Mouse (Mus musculus): ENCODE measurements around the gene Ccl28.
"Not testable (repeated sequence)": the region's sequence is repeated elsewhere in the genome, so short reads cannot be mapped to it uniquely, and the experiment has no call there.

Ccl28 gene

GRCm38 (mm10) chr13:119644769-119645168 is 21.1 kb downstream of the Ccl28 start:
- ChIA-PET POLR2A (interaction anchor here in 2 of 4 experiments (0.6 to 2.7 kb wide), 5 partner anchors 10 to 157 kb away, joined by 3 to 9 read pairs (median 4); partner anchors contain the start of gene Hmgcs1 (in 1 of the 2)), CTCF (no interaction called here)

- POLR2A ChIA-PET = interaction anchor here in 1 of 4 experiments (1.4 kb wide), 1 partner anchor 12 kb away, joined by 3 read pairs; no protein-coding TSS in a partner anchor
- CTCF ChIA-PET = no interaction called here
These were observed 22.9 kb downstream of the Ccl28 start for GRCm38 (mm10) chr13:119646511-119646910.

DNA sequence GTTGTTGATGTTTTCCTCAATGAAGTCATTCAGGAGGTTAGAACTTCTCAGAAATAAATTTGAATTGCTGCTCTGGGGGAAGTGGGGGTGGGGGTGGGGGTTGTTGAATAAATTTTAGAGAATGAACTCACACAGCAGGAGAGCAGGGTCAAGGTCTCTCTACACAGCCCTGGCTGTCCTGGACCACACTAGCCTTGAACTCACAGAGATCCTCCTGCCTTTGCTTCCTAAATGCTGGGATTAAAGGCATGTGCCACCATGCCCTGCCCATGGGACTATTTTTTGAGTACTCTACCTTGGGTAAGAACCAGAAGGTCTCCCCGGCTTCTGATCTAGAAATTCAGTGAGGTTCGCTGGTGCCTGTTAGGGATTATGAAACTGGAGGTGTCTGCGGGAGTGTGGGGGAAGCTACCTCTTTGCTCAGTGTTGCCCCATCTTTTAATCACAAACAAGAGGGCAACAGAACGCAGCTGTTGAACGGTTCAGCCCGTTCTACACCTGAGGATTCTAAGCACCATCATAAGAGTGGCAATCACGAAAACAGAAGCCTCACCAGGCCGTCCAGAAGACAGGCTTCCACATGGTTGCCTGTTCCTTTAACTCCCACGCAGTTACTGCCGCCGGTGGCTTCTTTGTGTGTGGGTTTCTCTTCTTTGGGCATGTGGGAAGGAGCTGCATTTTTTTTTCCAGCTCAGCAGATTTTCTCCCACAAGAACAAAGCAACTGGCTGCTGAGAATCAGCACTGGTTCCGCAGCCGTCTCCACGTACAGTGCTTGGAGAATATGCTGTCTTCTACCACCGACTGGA is 25.5 kb downstream of the Ccl28 start:
- ChIA-PET POLR2A (interaction anchor here in 1 of 4 experiments (0.7 to 0.9 kb wide), 3 partner anchors 14 to 101 kb away, joined by 3 to 5 read pairs (median 3); no protein-coding TSS in a partner anchor), CTCF (interaction anchor here in 1 of 4 experiments (1.6 kb wide), 1 partner anchor 152 kb away, joined by 3 read pairs; no protein-coding TSS in a partner anchor)

- POLR2A ChIA-PET = interaction anchor here in 1 of 4 experiments (0.8 kb wide), 1 partner anchor 14 kb away, joined by 3 read pairs; no protein-coding TSS in a partner anchor
These were observed 26.1 kb downstream of the Ccl28 start for GRCm38 (mm10) chr13:119649699-119650046.

DNA sequence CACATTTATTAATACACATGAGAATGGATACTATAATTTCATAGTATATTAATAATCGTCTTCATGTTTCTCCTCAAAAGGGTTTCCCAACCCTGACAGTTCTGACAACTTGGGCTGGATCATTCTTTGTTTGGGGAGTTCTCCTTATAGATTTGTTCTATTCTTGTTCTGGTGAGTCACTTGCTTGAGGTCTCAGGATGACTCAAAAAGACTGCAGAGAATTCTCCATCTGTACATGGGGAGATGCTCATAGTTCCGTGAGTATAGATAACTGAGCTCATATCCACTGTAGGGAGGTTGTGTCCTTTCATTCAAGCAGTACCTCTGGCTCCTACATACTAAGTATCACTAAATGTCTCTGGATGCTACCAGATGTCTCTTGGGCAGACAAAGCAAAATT is 31.1 kb downstream of the Ccl28 start:
- POLR2A ChIA-PET = interaction anchor here in 1 of 4 experiments (2.5 kb wide), 1 partner anchor 10 kb away, joined by 9 read pairs; no protein-coding TSS in a partner anchor
- CTCF ChIA-PET = no interaction called here

More at GRCm38 (mm10) chr13:119649699-119650046, 26.1 kb downstream of the Ccl28 start:
- CTCF ChIA-PET = interaction anchor here in 1 of 4 experiments (1.6 kb wide), 1 partner anchor 152 kb away, joined by 3 read pairs; no protein-coding TSS in a partner anchor

DNA sequence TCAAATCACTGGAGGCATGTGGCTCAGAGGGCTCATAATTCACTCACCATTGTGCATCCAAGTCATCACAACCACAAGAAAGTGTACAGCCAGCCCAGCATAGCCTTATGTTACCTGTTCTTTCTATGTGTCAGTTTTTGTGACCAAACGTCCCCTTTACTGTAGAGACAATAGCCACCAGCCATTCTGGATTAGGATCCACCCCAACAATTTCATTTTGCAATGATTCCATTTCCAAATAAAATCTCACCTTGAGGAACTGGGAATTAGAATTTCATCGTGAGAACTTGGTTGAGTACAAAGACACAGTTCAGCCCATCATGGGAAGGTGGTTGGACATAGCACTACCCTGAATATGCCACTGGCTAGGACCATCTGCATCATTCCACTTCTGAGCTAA is 32.6 kb downstream of the Ccl28 start:
- ChIA-PET POLR2A (interaction anchor here in 1 of 4 experiments (0.7 kb wide), 1 partner anchor 106 kb away, joined by 3 read pairs; no protein-coding TSS in a partner anchor), CTCF (no interaction called here)

GRCm38 (mm10) chr13:119656846-119657416 is 33.3 kb downstream of the Ccl28 start:
- POLR2A ChIA-PET = no interaction called here
- CTCF ChIA-PET = no interaction called here

- CTCF ChIA-PET, POLR2A ChIA-PET: not testable (repeated sequence)
These were observed 37.8 kb downstream of the Ccl28 start for GRCm38 (mm10) chr13:119661420-119661819.

DNA sequence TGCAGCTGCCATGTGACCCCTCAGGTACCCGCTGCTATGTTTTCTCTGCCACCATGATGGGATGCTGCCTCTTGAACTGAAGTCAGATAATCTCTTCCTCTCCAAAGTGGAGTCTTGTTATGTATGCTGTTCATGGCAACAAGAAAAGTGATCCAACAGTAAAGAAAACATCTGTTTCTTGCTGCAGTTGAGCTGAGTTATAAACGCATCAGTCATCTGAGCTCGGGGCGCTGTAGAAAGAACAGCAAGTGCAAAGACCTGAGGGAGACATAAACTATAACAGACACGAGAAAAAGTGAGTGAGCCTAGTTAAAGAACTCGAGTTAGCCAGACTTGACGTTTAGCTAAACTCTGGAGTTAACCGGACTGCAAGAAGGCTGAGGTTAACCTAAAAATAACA is 55.2 kb downstream of the Ccl28 start:
- CTCF ChIA-PET = interaction anchor here in 1 of 4 experiments (0.6 kb wide), 1 partner anchor 74 kb away, joined by 3 read pairs; no protein-coding TSS in a partner anchor
- POLR2A ChIA-PET = interaction anchor here in 3 of 4 experiments (0.7 to 1.6 kb wide), 3 partner anchors 11 to 55 kb away, joined by 4 to 7 read pairs (median 5); partner anchors contain the start of genes Ccl28 (in 1 of the 3) and Hmgcs1 (in 1 of the 3)

DNA sequence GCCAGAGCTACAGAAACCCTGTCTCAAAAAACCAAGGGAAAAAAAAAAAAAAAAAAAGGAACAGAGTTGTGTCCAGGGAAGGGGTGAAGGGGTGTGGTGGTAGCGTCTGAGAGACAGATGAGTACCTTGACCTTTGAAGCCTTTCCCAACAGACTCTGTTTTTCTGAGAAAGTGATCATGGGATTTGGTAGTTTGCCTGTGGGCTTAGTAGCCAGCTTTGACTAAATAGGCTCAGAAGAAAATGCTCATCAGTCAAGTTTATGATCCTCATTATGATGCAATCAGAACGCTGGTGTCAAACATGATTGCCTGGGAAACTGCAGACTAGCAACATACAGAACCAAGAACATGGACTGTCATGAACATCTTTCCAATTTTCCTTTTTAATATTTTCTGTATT is 56.1 kb downstream of the Ccl28 start:
- ChIA-PET POLR2A (interaction anchor here in 2 of 4 experiments (0.9 to 1.6 kb wide), 3 partner anchors 10 to 30 kb away, joined by 3 to 7 read pairs (median 5); partner anchors contain the start of gene Hmgcs1 (in 1 of the 2)), CTCF (no interaction called here)

DNA sequence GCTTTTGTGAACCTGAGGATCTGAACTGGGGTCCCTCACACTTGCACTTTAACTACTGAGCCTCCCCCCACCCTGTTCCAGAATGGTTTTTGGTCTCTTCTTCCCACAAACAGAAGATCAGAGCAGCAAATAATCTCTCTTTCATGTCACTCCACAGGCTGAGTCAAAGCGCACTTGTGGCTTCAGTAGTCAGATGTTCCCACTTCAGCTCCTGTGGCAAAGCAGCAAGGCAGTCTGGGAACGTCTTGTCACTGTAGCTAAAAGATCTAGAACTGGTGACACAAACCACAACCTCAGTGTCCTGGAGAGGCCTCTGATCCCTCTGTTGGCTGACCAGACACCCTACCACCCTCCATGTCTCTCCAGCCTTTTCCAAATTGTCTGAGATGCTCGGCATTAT is 57.5 kb downstream of the Ccl28 start:
- CTCF ChIA-PET = no interaction called here
- POLR2A ChIA-PET = interaction anchor here in 3 of 4 experiments (0.6 to 1.9 kb wide), 3 partner anchors 9 to 111 kb away, joined by 3 to 7 read pairs (median 6); partner anchors contain the start of gene Hmgcs1 (in 2 of the 3)

GRCm38 (mm10) chr13:119684416-119685177 is 61.0 kb downstream of the Ccl28 start:
- POLR2A ChIA-PET = interaction anchor here in 1 of 4 experiments (1.0 to 1.4 kb wide), 2 partner anchors 9 to 107 kb away, joined by 3 to 6 read pairs; partner anchors contain the start of gene Zfp131
- CTCF ChIA-PET = no interaction called here

GRCm38 (mm10) chr13:119689709-119690038 is 66.1 kb downstream of the Ccl28 start:
- POLR2A ChIA-PET = interaction anchor here in 3 of 4 experiments (0.6 to 2.5 kb wide), 25 partner anchors 8 to 201 kb away, joined by 3 to 27 read pairs (median 6); partner anchors contain the start of genes Zfp131 (in 2 of the 3), 3110070M22Rik (in 1 of the 3) and Tmem267 (in 1 of the 3)
- CTCF ChIA-PET = no interaction called here

- ChIA-PET POLR2A (interaction anchor here in 3 of 4 experiments (0.6 to 2.5 kb wide), 36 partner anchors 8 to 241 kb away, joined by 3 to 27 read pairs (median 5); partner anchors contain the start of genes Zfp131 (in 2 of the 3), 3110070M22Rik (in 1 of the 3) and Tmem267 (in 1 of the 3)), CTCF (interaction anchor here in 1 of 4 experiments (0.8 kb wide), 1 partner anchor 111 kb away, joined by 3 read pairs; no protein-coding TSS in a partner anchor)
These were observed 66.6 kb downstream of the Ccl28 start, which contains the start of gene Hmgcs1 for GRCm38 (mm10) chr13:119690039-119690728. Hmgcs1 (plus strand) TSS chr13:119690379.

- POLR2A ChIA-PET = interaction anchor here in 3 of 4 experiments (0.6 to 2.5 kb wide), 29 partner anchors 9 to 202 kb away, joined by 3 to 27 read pairs (median 5); partner anchors contain the start of gene Zfp131 (in 2 of the 3)
- CTCF ChIA-PET = interaction anchor here in 1 of 4 experiments (0.8 kb wide), 1 partner anchor 110 kb away, joined by 3 read pairs; no protein-coding TSS in a partner anchor
These were observed 67.4 kb downstream of the Ccl28 start for GRCm38 (mm10) chr13:119690876-119691620.

DNA sequence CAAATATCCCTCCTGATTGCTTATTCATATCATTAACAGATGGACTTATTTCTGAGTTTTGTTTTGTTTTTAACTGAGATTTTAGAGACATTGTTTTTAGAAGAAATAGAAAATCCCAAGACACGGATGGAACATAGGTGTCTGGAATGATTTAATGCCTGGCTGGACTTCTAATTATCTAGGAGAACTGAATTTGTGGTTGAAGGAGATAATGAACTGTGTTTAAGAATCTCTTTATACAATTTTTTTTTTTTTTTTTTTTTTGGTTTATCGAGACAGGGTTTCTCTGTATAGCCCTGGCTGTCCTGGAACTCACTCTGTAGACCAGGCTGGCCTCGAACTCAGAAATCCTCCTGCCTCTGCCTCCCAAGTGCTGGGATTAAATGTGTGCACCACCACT is 68.3 kb downstream of the Ccl28 start:
- POLR2A ChIA-PET = interaction anchor here in 1 of 4 experiments (1.9 kb wide), 1 partner anchor 10 kb away, joined by 6 read pairs; no protein-coding TSS in a partner anchor
- CTCF ChIA-PET = not testable (repeated sequence)

DNA sequence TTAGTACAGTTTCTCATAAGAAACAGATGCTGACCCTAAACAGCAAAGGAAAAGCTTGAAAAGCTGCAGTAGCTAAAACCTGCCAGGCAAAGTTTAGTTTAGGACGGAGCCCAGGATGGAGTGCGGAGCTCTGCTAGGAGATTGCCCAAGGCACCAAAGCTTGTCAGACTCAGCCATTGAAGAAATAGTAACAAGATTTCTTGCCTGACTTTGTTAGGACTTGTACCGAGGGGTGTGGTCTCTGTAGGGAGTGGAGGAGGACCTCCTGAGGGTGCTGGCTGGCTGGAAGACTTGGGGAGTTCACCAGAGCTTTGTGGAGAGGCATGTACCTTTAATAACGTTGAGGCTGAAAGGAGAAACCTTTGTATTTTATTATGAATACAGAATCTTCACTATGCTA is 72.1 kb downstream of the Ccl28 start:
- POLR2A ChIA-PET = interaction anchor here in 2 of 4 experiments (0.8 to 1.8 kb wide), 8 partner anchors 11 to 95 kb away, joined by 3 to 6 read pairs (median 3); partner anchors contain the start of gene Zfp131 (in 2 of the 2)
- CTCF ChIA-PET = no interaction called here

Measured in embryonic stem cell, embryonic (primary cell).